Mouse (Mus musculus): ENCODE results near the gene Papss1. TPM values are rescaled to one million over a fixed set of nuclear protein-coding genes. Genes with fewer than 3 reads are reported as not detected.

Gene Papss1
- polyA plus RNA-seq, 1 experiment from 2014 or later, result 103 TPM

- WGBS, result 94% methylated on average over 11 of the region's 11 CpGs
- no peak overlapping the region for H3K9ac ChIP-seq (ENCODE audit: low read length)
- no peaks in the 10 kb centered on the region for H3K27me3 ChIP-seq (ENCODE audit: control insufficient read depth, insufficient read depth, low read length)
- H3K4me1 ChIP-seq (ENCODE audit: control insufficient read depth, insufficient read depth, low read length), result no peaks in the 10 kb centered on the region
- no peak overlapping the region for H3K4me3 ChIP-seq (replicated peaks; ENCODE audit: low read length)
- H3K36me3 ChIP-seq (ENCODE audit: control insufficient read depth, insufficient read depth, low read length), result 0 out of 2 replicates have a peak, but pooled peaks cover 4% of the 10 kb centered on the region
- no peaks in the 10 kb centered on the region for H3K9me3 ChIP-seq (replicated peaks; ENCODE audit: control insufficient read depth, low read length)
- no peak overlapping the region for H3K27ac ChIP-seq (ENCODE audit: low read length)
- no peak for ATAC-seq (ENCODE audit: insufficient read depth, low FRiP score)
- H3K4me2 ChIP-seq (ENCODE audit: low read depth, low read length), result no peak overlapping the region
Observed at GRCm38 (mm10) chr3:131600726-131601125, 36.2 kb downstream of the Papss1 start.

GRCm38 (mm10) chr3:131601366-131601765, 36.8 kb downstream of the Papss1 start:
- 92% methylated on average over 1 of the region's 1 CpGs for WGBS
- Histone ChIP-seq H3K9me3 (replicated peaks; ENCODE audit: control insufficient read depth, low read length) (no peaks in the 10 kb centered on the region), H3K27me3 (ENCODE audit: control insufficient read depth, insufficient read depth, low read length) (no peaks in the 10 kb centered on the region), H3K4me3 (replicated peaks; ENCODE audit: low read length) (no peak overlapping the region), H3K4me1 (ENCODE audit: control insufficient read depth, insufficient read depth, low read length) (no peaks in the 10 kb centered on the region), H3K4me2 (ENCODE audit: low read depth, low read length) (no peak overlapping the region), H3K27ac (ENCODE audit: low read length) (no peak overlapping the region), H3K36me3 (ENCODE audit: control insufficient read depth, insufficient read depth, low read length) (0 out of 2 replicates have a peak, but pooled peaks cover 4% of the 10 kb centered on the region), H3K9ac (ENCODE audit: low read length) (no peak overlapping the region)
- ATAC-seq (ENCODE audit: insufficient read depth, low FRiP score), result no peak

- Histone ChIP-seq H3K4me1 (ENCODE audit: control insufficient read depth, insufficient read depth, low read length) (no peaks in the 10 kb centered on the region), H3K36me3 (ENCODE audit: control insufficient read depth, insufficient read depth, low read length) (peaks cover 5% of the 10 kb centered on the region; the same call in 1 of the 2 replicates), H3K9ac (ENCODE audit: low read length) (no peak overlapping the region), H3K4me3 (replicated peaks; ENCODE audit: low read length) (no peak overlapping the region), H3K4me2 (ENCODE audit: low read depth, low read length) (no peak overlapping the region), H3K27ac (ENCODE audit: low read length) (no peak overlapping the region), H3K9me3 (replicated peaks; ENCODE audit: control insufficient read depth, low read length) (no peaks in the 10 kb centered on the region), H3K27me3 (ENCODE audit: control insufficient read depth, insufficient read depth, low read length) (no peaks in the 10 kb centered on the region)
- ATAC-seq (ENCODE audit: insufficient read depth, low FRiP score), result no peak
- WGBS, result 61% methylated on average over 4 of the region's 4 CpGs
Observed at GRCm38 (mm10) chr3:131602995-131603414, 38.4 kb downstream of the Papss1 start.

- Histone ChIP-seq H3K36me3 (ENCODE audit: control insufficient read depth, insufficient read depth, low read length) (peaks cover 13% of the 10 kb centered on the region), H3K4me1 (ENCODE audit: control insufficient read depth, insufficient read depth, low read length) (no peaks in the 10 kb centered on the region), H3K27me3 (ENCODE audit: control insufficient read depth, insufficient read depth, low read length) (no peaks in the 10 kb centered on the region), H3K27ac (ENCODE audit: low read length) (no peak overlapping the region), H3K9ac (ENCODE audit: low read length) (no peak overlapping the region), H3K9me3 (replicated peaks; ENCODE audit: control insufficient read depth, low read length) (no peaks in the 10 kb centered on the region), H3K4me3 (replicated peaks; ENCODE audit: low read length) (no peak overlapping the region), H3K4me2 (ENCODE audit: low read depth, low read length) (no peak overlapping the region)
- no peak for ATAC-seq (ENCODE audit: insufficient read depth, low FRiP score)
- 89% methylated on average over 6 of the region's 6 CpGs for WGBS
Observed at GRCm38 (mm10) chr3:131608112-131608511, 43.5 kb downstream of the Papss1 start.

DNA sequence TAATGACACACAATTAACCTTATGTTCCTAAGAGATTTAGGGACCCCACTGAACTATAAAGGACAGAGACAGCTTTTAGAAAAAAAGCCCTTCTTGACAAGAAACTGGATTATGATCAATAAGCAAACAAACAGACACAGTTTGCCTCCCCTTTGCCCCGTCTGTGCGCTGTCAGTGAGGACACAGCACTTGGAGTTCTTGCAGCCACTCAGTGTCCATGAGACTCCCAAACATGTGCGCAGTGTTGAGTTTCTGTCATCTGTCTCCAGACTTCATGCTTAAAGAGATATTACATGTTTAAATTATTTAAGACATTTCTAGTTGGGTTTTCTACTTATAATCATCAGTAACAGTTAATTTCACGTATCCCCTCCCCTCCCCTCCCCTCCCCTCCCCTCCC, 45.1 kb downstream of the Papss1 start:
- Histone ChIP-seq H3K4me2 (ENCODE audit: low read depth, low read length) (no peak overlapping the region), H3K27ac (ENCODE audit: low read length) (no peak overlapping the region), H3K9ac (ENCODE audit: low read length) (no peak overlapping the region), H3K4me1 (ENCODE audit: control insufficient read depth, insufficient read depth, low read length) (no peaks in the 10 kb centered on the region), H3K4me3 (replicated peaks; ENCODE audit: low read length) (no peak overlapping the region), H3K27me3 (ENCODE audit: control insufficient read depth, insufficient read depth, low read length) (no peaks in the 10 kb centered on the region), H3K36me3 (ENCODE audit: control insufficient read depth, insufficient read depth, low read length) (peaks cover 13% of the 10 kb centered on the region), H3K9me3 (replicated peaks; ENCODE audit: control insufficient read depth, low read length) (no peaks in the 10 kb centered on the region)
- WGBS, result 80% methylated on average over 4 of the region's 4 CpGs
- no peak for ATAC-seq (ENCODE audit: insufficient read depth, low FRiP score)

DNA sequence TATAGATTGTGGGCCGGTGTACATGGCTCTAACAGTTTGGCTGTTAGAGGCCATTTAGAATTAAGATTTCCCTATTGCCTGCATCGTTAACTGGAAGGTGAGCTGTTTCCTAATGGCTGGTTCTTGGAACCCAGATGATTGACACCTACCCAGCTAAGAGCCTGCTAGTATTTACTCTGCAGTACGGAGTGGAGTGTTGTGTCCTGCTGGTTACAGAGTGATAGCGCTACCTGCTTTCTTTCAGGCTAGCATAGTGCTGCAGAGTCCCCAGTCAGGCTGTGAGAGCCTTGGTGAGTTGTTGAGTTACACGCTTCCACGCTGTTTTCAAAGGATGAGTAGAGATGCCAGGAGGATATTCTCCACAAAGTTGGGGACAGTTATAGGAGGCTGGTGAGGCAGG, 46.0 kb downstream of the Papss1 start:
- H3K36me3 ChIP-seq (ENCODE audit: control insufficient read depth, insufficient read depth, low read length), result peaks cover 11% of the 10 kb centered on the region
- no peaks in the 10 kb centered on the region for H3K4me1 ChIP-seq (ENCODE audit: control insufficient read depth, insufficient read depth, low read length)
- no peak overlapping the region for H3K4me3 ChIP-seq (replicated peaks; ENCODE audit: low read length)
- no peaks in the 10 kb centered on the region for H3K27me3 ChIP-seq (ENCODE audit: control insufficient read depth, insufficient read depth, low read length)
- 78% methylated on average over 6 of the region's 6 CpGs for WGBS
- no peaks in the 10 kb centered on the region for H3K9me3 ChIP-seq (replicated peaks; ENCODE audit: control insufficient read depth, low read length)
- H3K9ac ChIP-seq (ENCODE audit: low read length), result no peak overlapping the region
- ATAC-seq (ENCODE audit: insufficient read depth, low FRiP score), result no peak
- no peak overlapping the region for H3K27ac ChIP-seq (ENCODE audit: low read length)
- H3K4me2 ChIP-seq (ENCODE audit: low read depth, low read length), result no peak overlapping the region

DNA sequence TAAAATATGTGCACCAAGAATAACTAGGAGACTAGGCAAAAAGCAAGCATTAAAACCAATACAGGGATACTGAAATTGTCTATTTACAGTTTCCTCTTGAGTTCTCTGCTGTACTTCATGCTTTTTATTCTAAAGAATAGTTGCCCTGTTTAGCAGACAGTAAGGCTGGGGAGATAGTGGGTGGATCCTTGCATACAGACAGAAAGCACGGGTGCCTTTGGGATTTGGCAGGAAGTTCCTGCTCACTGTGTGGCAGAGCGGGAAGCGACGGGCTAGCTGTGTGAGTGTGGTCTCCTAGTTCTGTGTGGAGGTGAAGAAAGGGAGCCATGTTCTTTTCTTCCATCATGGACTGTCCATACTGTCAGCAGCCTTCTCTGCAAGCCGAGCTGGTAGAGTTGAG, 48.3 kb downstream of the Papss1 start:
- no peak overlapping the region for H3K4me2 ChIP-seq (ENCODE audit: low read depth, low read length)
- H3K4me3 ChIP-seq (replicated peaks; ENCODE audit: low read length), result no peak overlapping the region
- 75% methylated on average over 5 of the region's 5 CpGs for WGBS
- H3K27me3 ChIP-seq (ENCODE audit: control insufficient read depth, insufficient read depth, low read length), result no peaks in the 10 kb centered on the region
- no peak overlapping the region for H3K27ac ChIP-seq (ENCODE audit: low read length)
- no peak for ATAC-seq (ENCODE audit: insufficient read depth, low FRiP score)
- no peaks in the 10 kb centered on the region for H3K9me3 ChIP-seq (replicated peaks; ENCODE audit: control insufficient read depth, low read length)
- H3K4me1 ChIP-seq (ENCODE audit: control insufficient read depth, insufficient read depth, low read length), result no peaks in the 10 kb centered on the region
- H3K36me3 ChIP-seq (ENCODE audit: control insufficient read depth, insufficient read depth, low read length), result peaks cover 9% of the 10 kb centered on the region
- no peak overlapping the region for H3K9ac ChIP-seq (ENCODE audit: low read length)

DNA sequence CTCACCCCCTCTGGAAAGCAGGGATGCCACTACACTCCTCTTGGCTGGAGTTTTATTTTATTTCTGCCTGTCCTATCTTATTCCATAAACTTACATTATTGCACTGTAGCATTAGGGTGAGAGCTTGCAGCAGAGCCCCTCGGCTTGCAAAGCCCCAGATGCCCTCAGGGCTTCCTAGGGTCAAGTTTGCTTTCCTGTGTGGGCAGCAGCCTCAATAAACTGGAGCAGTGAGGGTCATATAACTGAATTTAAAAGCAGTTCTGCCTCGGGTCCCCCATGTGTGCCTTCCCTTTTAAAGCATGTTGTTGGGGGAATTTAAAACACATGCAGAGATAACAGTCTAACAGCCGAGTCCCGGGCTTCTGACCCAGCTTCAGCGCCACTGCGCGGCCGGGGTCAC, 49.5 kb downstream of the Papss1 start:
- no peak overlapping the region for H3K9ac ChIP-seq (ENCODE audit: low read length)
- peaks cover 4% of the 10 kb centered on the region for H3K36me3 ChIP-seq (ENCODE audit: control insufficient read depth, insufficient read depth, low read length)
- WGBS, result 72% methylated on average over 8 of the region's 8 CpGs
- H3K27ac ChIP-seq (ENCODE audit: low read length), result no peak overlapping the region
- H3K27me3 ChIP-seq (ENCODE audit: control insufficient read depth, insufficient read depth, low read length), result no peaks in the 10 kb centered on the region
- ATAC-seq (ENCODE audit: insufficient read depth, low FRiP score), result no peak
- no peak overlapping the region for H3K4me2 ChIP-seq (ENCODE audit: low read depth, low read length)
- H3K4me1 ChIP-seq (ENCODE audit: control insufficient read depth, insufficient read depth, low read length), result no peaks in the 10 kb centered on the region
- H3K9me3 ChIP-seq (replicated peaks; ENCODE audit: control insufficient read depth, low read length), result no peaks in the 10 kb centered on the region
- H3K4me3 ChIP-seq (replicated peaks; ENCODE audit: low read length), result no peak overlapping the region

DNA sequence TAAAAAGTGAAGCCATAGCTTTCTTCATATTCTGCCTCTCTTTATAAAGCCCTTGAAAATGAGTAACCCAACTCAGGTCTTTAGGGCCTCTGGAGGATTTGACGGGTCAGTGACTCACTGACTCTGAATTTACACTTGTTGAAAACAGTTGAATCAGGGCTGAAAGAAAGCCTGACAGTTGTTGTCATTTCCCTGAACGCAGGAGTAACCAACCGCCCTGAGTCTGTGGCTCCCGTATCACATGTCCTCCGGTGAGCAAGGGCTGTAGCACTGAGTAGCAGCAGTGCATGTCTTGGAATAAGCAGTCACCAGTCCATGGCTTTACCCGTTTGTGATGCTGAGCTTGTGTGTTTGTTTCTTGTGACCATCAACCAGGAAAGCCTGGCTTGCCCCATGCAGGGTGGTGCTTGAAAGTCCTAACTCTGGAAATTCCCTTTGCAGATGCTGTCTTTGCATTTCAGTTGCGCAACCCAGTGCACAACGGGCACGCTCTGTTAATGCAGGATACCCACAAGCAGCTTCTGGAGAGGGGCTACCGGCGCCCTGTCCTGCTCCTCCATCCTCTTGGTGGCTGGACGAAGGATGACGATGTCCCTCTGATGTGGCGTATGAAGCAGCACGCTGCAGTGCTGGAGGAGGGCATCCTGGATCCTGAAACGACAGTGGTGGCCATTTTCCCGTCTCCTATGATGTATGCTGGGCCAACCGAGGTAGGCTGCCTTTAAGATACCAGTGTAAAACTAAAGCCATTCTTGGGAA, 54.2 kb downstream of the Papss1 start:
- no peak for ATAC-seq (ENCODE audit: insufficient read depth, low FRiP score)
- Histone ChIP-seq H3K36me3 (ENCODE audit: control insufficient read depth, insufficient read depth, low read length) (peaks cover 6% of the 10 kb centered on the region), H3K27ac (ENCODE audit: low read length) (no peak overlapping the region), H3K4me1 (ENCODE audit: control insufficient read depth, insufficient read depth, low read length) (no peaks in the 10 kb centered on the region), H3K4me2 (ENCODE audit: low read depth, low read length) (no peak overlapping the region), H3K27me3 (ENCODE audit: control insufficient read depth, insufficient read depth, low read length) (no peaks in the 10 kb centered on the region), H3K9me3 (replicated peaks; ENCODE audit: control insufficient read depth, low read length) (no peaks in the 10 kb centered on the region), H3K9ac (ENCODE audit: low read length) (no peak overlapping the region), H3K4me3 (replicated peaks; ENCODE audit: low read length) (no peak overlapping the region)
- WGBS, result 91% methylated on average over 18 of the region's 18 CpGs

All from stomach, embryonic 16.5 days (tissue).